Comparison of ENCODE assay signal across 11 mouse cellular contexts in genomic region chr3:116399349-116400090, GRCm38 (mm10). TPM values are rescaled to one million over a fixed set of nuclear protein-coding genes. Genes with fewer than 3 reads are reported as not detected.
DNase-seq lines count a peak whose midpoint lies in the region; ATAC-seq and TF ChIP-seq lines count a peak whose summit lies in the region.
"Had no signal": no experiment of that assay in that cellular context is flagged by ENCODE, and none has a peak within 500 bp of the region (broad histone marks: within the 10 kb centered on the region; RNA-seq: fewer than 3 reads in every experiment).

No protein-coding gene starts in this region.

- peak overlapping the region; percentile 46 for H3K4me2 ChIP-seq in forebrain, embryonic 12.5 days
- no peak overlapping the region for H3K4me2 ChIP-seq in limb, embryonic 11.5 days (ENCODE audit: low read depth, severe bottlenecking)
- H3K4me2 ChIP-seq: lung, embryonic 15.5 days had no signal

- no peak for TF ChIP-seq POLR2A in testis, adult 2 months (IDR thresholded peaks at IDR 0.05; ENCODE audit: control insufficient read depth, low read depth, low read length)
- no peak for TF ChIP-seq POLR2A in cerebellum, adult 2 months (IDR thresholded peaks at IDR 0.05; ENCODE audit: borderline replicate concordance, insufficient read depth, low read length)

- H3K9ac ChIP-seq in forebrain, embryonic 12.5 days = peak overlapping the region; percentile 2; the same call in 1 of the 2 replicates
- H3K9ac ChIP-seq in limb, embryonic 11.5 days (ENCODE audit: low read length) = no peak overlapping the region; the same call in 1 of the 2 replicates
- H3K9ac ChIP-seq: lung, embryonic 15.5 days had no signal

- H3K27me3 ChIP-seq in testis, adult 2 months (ENCODE audit: control insufficient read depth, insufficient read depth, low read length) = no peaks in the 10 kb centered on the region
- H3K27me3 ChIP-seq in forebrain, embryonic 12.5 days = no peaks in the 10 kb centered on the region
- no peaks in the 10 kb centered on the region for H3K27me3 ChIP-seq in limb, embryonic 11.5 days (ENCODE audit: control insufficient read depth, insufficient read depth, low read length)
- H3K27me3 ChIP-seq in cerebellum, adult 2 months (ENCODE audit: control insufficient read depth, insufficient read depth, low read length) = no peaks in the 10 kb centered on the region
- H3K27me3 ChIP-seq: lung, embryonic 15.5 days had no signal

- no peaks in the 10 kb centered on the region for H3K36me3 ChIP-seq in testis, adult 2 months (ENCODE audit: control insufficient read depth, insufficient read depth, low read length)
- H3K36me3 ChIP-seq in forebrain, embryonic 12.5 days (replicated peaks) = peaks cover 6% of the 10 kb centered on the region
- H3K36me3 ChIP-seq in limb, embryonic 11.5 days (ENCODE audit: control insufficient read depth, insufficient read depth, low read length) = no peaks in the 10 kb centered on the region
- H3K36me3 ChIP-seq: lung, embryonic 15.5 days had no signal

- WGBS in forebrain, embryonic 12.5 days = 35% methylated on average over 22 of the region's 22 CpGs
- 60% methylated on average over 22 of the region's 22 CpGs for WGBS in limb, embryonic 11.5 days
- WGBS in cerebellum, adult 2 months = 89% methylated on average over 22 of the region's 22 CpGs

- ATAC-seq in forebrain, embryonic 12.5 days (ENCODE audit: low FRiP score) = peak; percentile 89
- ATAC-seq in limb, embryonic 11.5 days (ENCODE audit: insufficient number of reproducible peaks, low FRiP score, low TSS enrichment, low read depth) = no peak

- peaks cover 8% of the 10 kb centered on the region for H3K4me1 ChIP-seq in testis, adult 2 months (ENCODE audit: control insufficient read depth, insufficient read depth, low read length)
- H3K4me1 ChIP-seq in forebrain, embryonic 12.5 days = peaks cover 42% of the 10 kb centered on the region
- peaks cover 21% of the 10 kb centered on the region for H3K4me1 ChIP-seq in limb, embryonic 11.5 days (ENCODE audit: control insufficient read depth, insufficient read depth, low read length)
- no peaks in the 10 kb centered on the region for H3K4me1 ChIP-seq in cerebellum, adult 2 months (ENCODE audit: control insufficient read depth, insufficient read depth, low read length)
- H3K4me1 ChIP-seq: lung, embryonic 15.5 days had no signal

- DNase-seq in testis, postnatal 10 days (ENCODE audit: low spot score) = no peak
- DNase-seq in limb, embryonic 11.5 days (ENCODE audit: low spot score) = peak; percentile 64
- DNase-seq in cerebellum, adult 9-10 months = no peak
- no peak for DNase-seq in cerebellum, adult 2 months
- DNase-seq in adrenal gland, postnatal 14 days = no peak
- DNase-seq: adrenal gland, postnatal 10 days; cerebellum, adult 8-10 months had no signal

- no peak overlapping the region for H3K27ac ChIP-seq in testis, adult 2 months (ENCODE audit: control insufficient read depth, insufficient read depth, low read depth, low read length)
- H3K27ac ChIP-seq in forebrain, embryonic 12.5 days = peak overlapping the region; percentile 92
- no peak overlapping the region for H3K27ac ChIP-seq in limb, embryonic 11.5 days (replicated peaks; ENCODE audit: low read depth, low read length)
- no peak overlapping the region for H3K27ac ChIP-seq in cerebellum, adult 2 months (ENCODE audit: insufficient read depth, low read length)
- H3K27ac ChIP-seq: lung, embryonic 15.5 days had no signal

- peak overlapping the region; percentile 77 for H3K4me3 ChIP-seq in testis, adult 2 months (ENCODE audit: control insufficient read depth, low read depth, low read length)
- no peak overlapping the region for H3K4me3 ChIP-seq in forebrain, embryonic 12.5 days (replicated peaks)
- H3K4me3 ChIP-seq in limb, embryonic 11.5 days (ENCODE audit: low read depth, low read length) = no peak overlapping the region
- no peak overlapping the region for H3K4me3 ChIP-seq in cerebellum, adult 2 months (replicated peaks; ENCODE audit: insufficient read depth, low read depth, low read length)
- H3K4me3 ChIP-seq: lung, embryonic 15.5 days had no signal

- no peaks in the 10 kb centered on the region for H3K9me3 ChIP-seq in forebrain, embryonic 12.5 days
- no peaks in the 10 kb centered on the region for H3K9me3 ChIP-seq in limb, embryonic 11.5 days (ENCODE audit: control insufficient read depth, low read length)
- H3K9me3 ChIP-seq: G1E; lung, embryonic 15.5 days had no signal

- TF ChIP-seq CTCF in testis, adult 2 months (IDR thresholded peaks at IDR 0.05; ENCODE audit: control insufficient read depth, insufficient read depth, insufficient replicate concordance, low read depth, low read length) = no peak
- no peak for TF ChIP-seq CTCF in cerebellum, adult 2 months (IDR thresholded peaks at IDR 0.05; ENCODE audit: borderline replicate concordance, insufficient read depth, low read depth, low read length)

RNA-seq across cellular contexts. Expression of gene Cdc14a, which starts 24.3 kb away (rescaled TPM):
- 57.9 and 64.6 TPM in 2 replicates for polyA plus RNA-seq in testis, adult 2 months (2012; rRNA removed)
- polyA plus RNA-seq in forebrain, embryonic 12.5 days (2016; fragmentation: Nextera tagmentation; extraction: Ambion mirVana) = 21.6 and 23.2 TPM in 2 replicates
- polyA plus RNA-seq in limb, embryonic 11.5 days (2014; fragmentation: Nextera tagmentation; extraction: Ambion mirVana) = 11.6 and 12.7 TPM in 2 replicates
- polyA plus RNA-seq in cerebellum, adult 2 months (2012; rRNA removed) = 2.6 and 3.0 TPM in 2 replicates
- total RNA-seq in adrenal gland, postnatal 14 days (2021) = 8.8 and 16.4 TPM in 2 replicates
